In genomic region chr3:61393520-61393919, GRCm38 (mm10) we compare ENCODE assay signal across 22 mouse cellular contexts. TPM values are rescaled to one million over a fixed set of nuclear protein-coding genes. Genes with fewer than 3 reads are reported as not detected.
"Had no signal": no experiment of that assay in that cellular context is flagged by ENCODE, and none has a peak within 500 bp of the region (broad histone marks: within the 10 kb centered on the region; RNA-seq: fewer than 3 reads in every experiment).

No protein-coding gene starts in this region.

- H3K4me3 ChIP-seq: kidney, embryonic 15.5 days; limb, embryonic 10.5 days; limb, embryonic 13.5 days; liver, embryonic 12.5 days; liver, embryonic 15.5 days; midbrain, embryonic 12.5 days; midbrain, embryonic 15.5 days; myocyte; neural tube, embryonic 13.5 days had no signal

- H3K27ac ChIP-seq: kidney, embryonic 15.5 days; limb, embryonic 10.5 days; limb, embryonic 13.5 days; liver, embryonic 15.5 days; midbrain, embryonic 12.5 days; midbrain, embryonic 15.5 days; neural tube, embryonic 13.5 days had no signal

- H3K9me3 ChIP-seq: kidney, embryonic 15.5 days; limb, embryonic 10.5 days; limb, embryonic 13.5 days; liver, embryonic 12.5 days; liver, embryonic 15.5 days; midbrain, embryonic 12.5 days; midbrain, embryonic 15.5 days; neural tube, embryonic 13.5 days had no signal

- H3K9ac ChIP-seq: kidney, embryonic 15.5 days; limb, embryonic 13.5 days; liver, embryonic 12.5 days; liver, embryonic 15.5 days; midbrain, embryonic 12.5 days; midbrain, embryonic 15.5 days; neural tube, embryonic 13.5 days had no signal

- H3K36me3 ChIP-seq: kidney, embryonic 15.5 days; limb, embryonic 10.5 days; limb, embryonic 13.5 days; liver, embryonic 12.5 days; liver, embryonic 15.5 days; midbrain, embryonic 12.5 days; midbrain, embryonic 15.5 days; neural tube, embryonic 13.5 days had no signal

- H3K27me3 ChIP-seq: kidney, embryonic 15.5 days; limb, embryonic 13.5 days; liver, embryonic 12.5 days; liver, embryonic 15.5 days; midbrain, embryonic 12.5 days; midbrain, embryonic 15.5 days; neural tube, embryonic 13.5 days had no signal

- DNase-seq: kidney, adult 11 months; kidney, adult 8-10 months; kidney, postnatal 10 days; kidney, postnatal 36 days; lung, adult 2 months; lung, postnatal 14 days; retina, postnatal 1 day; right cerebral cortex, postnatal 25 days; thymus, adult 2 months; thymus, postnatal 14 days; thymus, postnatal 4 days had no signal

- ATAC-seq: midbrain, embryonic 15.5 days had no signal

- H3K4me1 ChIP-seq: kidney, embryonic 15.5 days; limb, embryonic 10.5 days; limb, embryonic 13.5 days; liver, embryonic 15.5 days had no signal

RNA-seq across cellular contexts. Expression of gene B430305J03Rik, which starts 27.8 kb away (rescaled TPM):
- polyA plus RNA-seq: kidney, embryonic 15.5 days; limb, embryonic 10.5 days; limb, embryonic 13.5 days; liver, embryonic 12.5 days; liver, embryonic 15.5 days; lung, embryonic 16.5 days; midbrain, embryonic 12.5 days; midbrain, embryonic 15.5 days; neural tube, embryonic 13.5 days; stomach, embryonic 16.5 days had no signal
